Comparison of ENCODE assay signal across 20 mouse cellular contexts in genomic region chr19:5327970-5328369, GRCm38 (mm10). TPM values are rescaled to one million over a fixed set of nuclear protein-coding genes. Genes with fewer than 3 reads are reported as not detected.
DNase-seq lines count a peak whose midpoint lies in the region; ATAC-seq and TF ChIP-seq lines count a peak whose summit lies in the region.
"Had no signal": no experiment of that assay in that cellular context is flagged by ENCODE, and none has a peak within 500 bp of the region (broad histone marks: within the 10 kb centered on the region; RNA-seq: fewer than 3 reads in every experiment).

No protein-coding gene starts in this region.

- WGBS in lung, embryonic 16.5 days = 56% methylated on average over 19 of the region's 19 CpGs
- WGBS in lung, adult 2 months = 64% methylated on average over 19 of the region's 19 CpGs
- WGBS in embryonic facial prominence, embryonic 14.5 days = 67% methylated on average over 19 of the region's 19 CpGs
- 77% methylated on average over 19 of the region's 19 CpGs for WGBS in kidney, embryonic 16.5 days
- 79% methylated on average over 19 of the region's 19 CpGs for WGBS in hindbrain, embryonic 11.5 days
- WGBS in hindbrain, embryonic 10.5 days = 71% methylated on average over 19 of the region's 19 CpGs

- TF ChIP-seq CTCF in lung, adult 2 months (IDR thresholded peaks at IDR 0.05; ENCODE audit: insufficient read depth, low read length) = no peak

- DNase-seq in lung, adult 2 months = no peak
- peak; percentile 6 for DNase-seq in embryonic facial prominence, embryonic 14.5 days (ENCODE audit: low spot score)
- DNase-seq in lung, postnatal 36 days = peak; percentile 46
- DNase-seq in hindbrain, embryonic 11.5 days (ENCODE audit: low spot score) = no peak
- no peak for DNase-seq in hindbrain, embryonic 10.5 days (ENCODE audit: low spot score)
- DNase-seq: cerebellum, adult 9-10 months; gastrocnemius, postnatal 14 days; heart, adult 2 months; liver, embryonic 13.5 days; right cerebral cortex, postnatal 25 days; thymus, postnatal 36 days had no signal

- peak; percentile 66 for ATAC-seq in lung, embryonic 16.5 days (ENCODE audit: low read depth)
- no peak for ATAC-seq in embryonic facial prominence, embryonic 14.5 days (ENCODE audit: low read depth)
- peak; percentile 57; the same call in 1 of the 2 replicates for ATAC-seq in kidney, embryonic 16.5 days (ENCODE audit: low FRiP score, low TSS enrichment)
- ATAC-seq in hindbrain, embryonic 11.5 days (ENCODE audit: low FRiP score) = no peak
- ATAC-seq: midbrain, embryonic 13.5 days had no signal

- H3K9me3 ChIP-seq in lung, embryonic 16.5 days (ENCODE audit: control insufficient read depth, low read length) = no peaks in the 10 kb centered on the region
- H3K9me3 ChIP-seq in embryonic facial prominence, embryonic 14.5 days (ENCODE audit: control insufficient read depth, low read length) = no peaks in the 10 kb centered on the region
- H3K9me3 ChIP-seq in kidney, embryonic 16.5 days (ENCODE audit: low read length) = no peaks in the 10 kb centered on the region
- no peaks in the 10 kb centered on the region for H3K9me3 ChIP-seq in hindbrain, embryonic 11.5 days (ENCODE audit: control insufficient read depth, low read length)
- H3K9me3 ChIP-seq in hindbrain, embryonic 10.5 days = no peaks in the 10 kb centered on the region
- H3K9me3 ChIP-seq: forebrain, embryonic 12.5 days; liver, embryonic 13.5 days; midbrain, embryonic 13.5 days had no signal

- no peaks in the 10 kb centered on the region for H3K4me1 ChIP-seq in lung, embryonic 16.5 days (replicated peaks; ENCODE audit: control insufficient read depth, insufficient read depth, low read length)
- no peaks in the 10 kb centered on the region for H3K4me1 ChIP-seq in lung, adult 2 months (ENCODE audit: control insufficient read depth, insufficient read depth, low read length)
- H3K4me1 ChIP-seq in embryonic facial prominence, embryonic 14.5 days (ENCODE audit: control insufficient read depth, insufficient read depth, low read length) = no peaks in the 10 kb centered on the region
- H3K4me1 ChIP-seq in kidney, embryonic 16.5 days (ENCODE audit: insufficient read depth, low read length) = no peaks in the 10 kb centered on the region; the same call in 1 of the 2 replicates
- no peaks in the 10 kb centered on the region for H3K4me1 ChIP-seq in hindbrain, embryonic 11.5 days (replicated peaks; ENCODE audit: control insufficient read depth, insufficient read depth, low read length)
- 0 out of 2 replicates have a peak, but pooled peaks cover 4% of the 10 kb centered on the region for H3K4me1 ChIP-seq in hindbrain, embryonic 10.5 days (replicated peaks)
- H3K4me1 ChIP-seq: forebrain, embryonic 12.5 days; liver, embryonic 13.5 days; midbrain, embryonic 13.5 days had no signal

- no peak overlapping the region for H3K4me3 ChIP-seq in lung, embryonic 16.5 days (ENCODE audit: low read length)
- H3K4me3 ChIP-seq in lung, adult 2 months (replicated peaks; ENCODE audit: extremely low read depth, low read depth, low read length) = no peak overlapping the region
- no peak overlapping the region for H3K4me3 ChIP-seq in embryonic facial prominence, embryonic 14.5 days (ENCODE audit: low read depth, low read length)
- no peak overlapping the region for H3K4me3 ChIP-seq in kidney, embryonic 16.5 days (ENCODE audit: low read length)
- no peak overlapping the region for H3K4me3 ChIP-seq in hindbrain, embryonic 11.5 days (ENCODE audit: low read depth, low read length)
- H3K4me3 ChIP-seq in hindbrain, embryonic 10.5 days = no peak overlapping the region
- H3K4me3 ChIP-seq: forebrain, embryonic 12.5 days; heart, adult 2 months; layer of hippocampus, adult 2 months; liver, embryonic 13.5 days; midbrain, embryonic 13.5 days had no signal

- 0 out of 2 replicates have a peak overlapping the region, but pooled peaks have one; percentile 23 for H3K4me2 ChIP-seq in lung, embryonic 16.5 days (ENCODE audit: low read depth, low read length)
- no peak overlapping the region for H3K4me2 ChIP-seq in embryonic facial prominence, embryonic 14.5 days (ENCODE audit: low read depth, low read length)
- no peak overlapping the region for H3K4me2 ChIP-seq in kidney, embryonic 16.5 days (replicated peaks; ENCODE audit: low read depth, low read length)
- H3K4me2 ChIP-seq in hindbrain, embryonic 11.5 days (replicated peaks; ENCODE audit: low read depth, low read length) = no peak overlapping the region
- H3K4me2 ChIP-seq: forebrain, embryonic 12.5 days; hindbrain, embryonic 14.5 days; liver, embryonic 13.5 days; midbrain, embryonic 13.5 days had no signal

- H3K9ac ChIP-seq in lung, embryonic 16.5 days (ENCODE audit: low read length) = no peak overlapping the region; the same call in 1 of the 2 replicates
- no peak overlapping the region for H3K9ac ChIP-seq in embryonic facial prominence, embryonic 14.5 days (ENCODE audit: low read depth, low read length)
- H3K9ac ChIP-seq in kidney, embryonic 16.5 days (replicated peaks; ENCODE audit: low read length) = no peak overlapping the region
- no peak overlapping the region for H3K9ac ChIP-seq in hindbrain, embryonic 11.5 days (ENCODE audit: low read depth, low read length)
- H3K9ac ChIP-seq: forebrain, embryonic 12.5 days; hindbrain, embryonic 14.5 days; liver, embryonic 13.5 days; midbrain, embryonic 13.5 days had no signal

- H3K27ac ChIP-seq in lung, embryonic 16.5 days (ENCODE audit: low read length) = no peak overlapping the region
- H3K27ac ChIP-seq in embryonic facial prominence, embryonic 14.5 days (replicated peaks; ENCODE audit: low read depth, low read length) = no peak overlapping the region
- H3K27ac ChIP-seq in kidney, embryonic 16.5 days (ENCODE audit: low read length) = peak overlapping the region; percentile 61
- H3K27ac ChIP-seq in hindbrain, embryonic 11.5 days (ENCODE audit: low read depth, low read length) = no peak overlapping the region
- no peak overlapping the region for H3K27ac ChIP-seq in hindbrain, embryonic 10.5 days
- H3K27ac ChIP-seq: forebrain, embryonic 12.5 days; heart, adult 2 months; hindbrain, embryonic 14.5 days; layer of hippocampus, adult 2 months; liver, embryonic 13.5 days; midbrain, embryonic 13.5 days had no signal

- no peaks in the 10 kb centered on the region for H3K36me3 ChIP-seq in lung, embryonic 16.5 days (ENCODE audit: control insufficient read depth, insufficient read depth, low read length)
- H3K36me3 ChIP-seq in embryonic facial prominence, embryonic 14.5 days (ENCODE audit: control insufficient read depth, insufficient read depth, low read length) = no peaks in the 10 kb centered on the region
- no peaks in the 10 kb centered on the region for H3K36me3 ChIP-seq in kidney, embryonic 16.5 days (ENCODE audit: insufficient read depth, low read length)
- H3K36me3 ChIP-seq in hindbrain, embryonic 11.5 days (ENCODE audit: control insufficient read depth, insufficient read depth, low read length) = no peaks in the 10 kb centered on the region
- no peaks in the 10 kb centered on the region for H3K36me3 ChIP-seq in hindbrain, embryonic 10.5 days
- H3K36me3 ChIP-seq: forebrain, embryonic 12.5 days; liver, embryonic 13.5 days; midbrain, embryonic 13.5 days had no signal

- TF ChIP-seq POLR2A in lung, adult 2 months (IDR thresholded peaks at IDR 0.05; ENCODE audit: borderline replicate concordance, extremely low read depth, low read depth, low read length) = no peak

- H3K27me3 ChIP-seq in lung, embryonic 16.5 days (ENCODE audit: control insufficient read depth, insufficient read depth, low read depth, low read length) = no peaks in the 10 kb centered on the region
- H3K27me3 ChIP-seq in embryonic facial prominence, embryonic 14.5 days (replicated peaks; ENCODE audit: control insufficient read depth, insufficient read depth, low read length) = no peaks in the 10 kb centered on the region
- H3K27me3 ChIP-seq in kidney, embryonic 16.5 days (ENCODE audit: insufficient read depth, low read length) = no peaks in the 10 kb centered on the region
- no peaks in the 10 kb centered on the region for H3K27me3 ChIP-seq in hindbrain, embryonic 11.5 days (ENCODE audit: control insufficient read depth, insufficient read depth, low read length)
- H3K27me3 ChIP-seq in hindbrain, embryonic 10.5 days (ENCODE audit: insufficient read depth, poor library complexity, severe bottlenecking) = no peaks in the 10 kb centered on the region
- H3K27me3 ChIP-seq: forebrain, embryonic 12.5 days; liver, embryonic 13.5 days; midbrain, embryonic 13.5 days had no signal

RNA-seq across cellular contexts. Expression of gene Catsper1, which starts 7.6 kb away (rescaled TPM):
- not detected in 2 replicates for polyA plus RNA-seq in lung, embryonic 16.5 days (2015; fragmentation: Nextera tagmentation; extraction: Ambion mirVana)
- polyA plus RNA-seq in lung, adult 2 months (2012; rRNA removed) = not detected in 2 replicates
- polyA plus RNA-seq in embryonic facial prominence, embryonic 14.5 days (2014; fragmentation: Nextera tagmentation; extraction: Ambion mirVana) = not detected in 2 replicates
- polyA plus RNA-seq in kidney, embryonic 16.5 days (2015; fragmentation: Nextera tagmentation; extraction: Ambion mirVana) = not detected in 2 replicates
- not detected in 2 replicates for polyA plus RNA-seq in hindbrain, embryonic 11.5 days (2014; fragmentation: Nextera tagmentation; extraction: Ambion mirVana)
- not detected in 2 replicates for polyA plus RNA-seq in hindbrain, embryonic 10.5 days (2016; fragmentation: Nextera tagmentation; extraction: Ambion mirVana)
- polyA plus RNA-seq: forebrain, embryonic 12.5 days; heart, embryonic 16.5 days; hindbrain, embryonic 14.5 days; limb, embryonic 11.5 days; liver, embryonic 13.5 days; midbrain, embryonic 13.5 days; neural tube, embryonic 14.5 days had no signal

RNA-seq across cellular contexts. Expression of gene Cst6, which starts 21.4 kb away (rescaled TPM):
- polyA plus RNA-seq in lung, embryonic 16.5 days (2015; fragmentation: Nextera tagmentation; extraction: Ambion mirVana) = 0.67 and 1.4 TPM in 2 replicates
- polyA plus RNA-seq in lung, adult 2 months (2012; rRNA removed) = 1.9 and 32.5 TPM in 2 replicates
- polyA plus RNA-seq in embryonic facial prominence, embryonic 14.5 days (2014; fragmentation: Nextera tagmentation; extraction: Ambion mirVana) = 7.5 and 9.2 TPM in 2 replicates
- 0.58 TPM in 1 of 2 replicates, not detected in the other for polyA plus RNA-seq in kidney, embryonic 16.5 days (2015; fragmentation: Nextera tagmentation; extraction: Ambion mirVana)
- 1.7 and 2.3 TPM in 2 replicates for polyA plus RNA-seq in hindbrain, embryonic 11.5 days (2014; fragmentation: Nextera tagmentation; extraction: Ambion mirVana)
- 0.65 and 1.6 TPM in 2 replicates for polyA plus RNA-seq in hindbrain, embryonic 10.5 days (2016; fragmentation: Nextera tagmentation; extraction: Ambion mirVana)

RNA-seq across cellular contexts. Expression of gene Gal3st3, which starts 29.8 kb away (rescaled TPM):
- 1.4 and 2.0 TPM in 2 replicates for polyA plus RNA-seq in lung, embryonic 16.5 days (2015; fragmentation: Nextera tagmentation; extraction: Ambion mirVana)
- 1.9 and 2.3 TPM in 2 replicates for polyA plus RNA-seq in lung, adult 2 months (2012; rRNA removed)
- polyA plus RNA-seq in embryonic facial prominence, embryonic 14.5 days (2014; fragmentation: Nextera tagmentation; extraction: Ambion mirVana) = 4.0 and 4.3 TPM in 2 replicates
- polyA plus RNA-seq in kidney, embryonic 16.5 days (2015; fragmentation: Nextera tagmentation; extraction: Ambion mirVana) = 3.2 and 4.2 TPM in 2 replicates
- 14.0 and 14.6 TPM in 2 replicates for polyA plus RNA-seq in hindbrain, embryonic 11.5 days (2014; fragmentation: Nextera tagmentation; extraction: Ambion mirVana)
- polyA plus RNA-seq in hindbrain, embryonic 10.5 days (2016; fragmentation: Nextera tagmentation; extraction: Ambion mirVana) = 11.7 and 19.1 TPM in 2 replicates

RNA-seq across cellular contexts. Expression of gene Sf3b2, which starts 32.7 kb away (rescaled TPM):
- polyA plus RNA-seq in lung, embryonic 16.5 days (2015; fragmentation: Nextera tagmentation; extraction: Ambion mirVana) = 322 TPM in 2 replicates
- 121 and 132 TPM in 2 replicates for polyA plus RNA-seq in lung, adult 2 months (2012; rRNA removed)
- polyA plus RNA-seq in embryonic facial prominence, embryonic 14.5 days (2014; fragmentation: Nextera tagmentation; extraction: Ambion mirVana) = 247 and 281 TPM in 2 replicates
- 344 and 387 TPM in 2 replicates for polyA plus RNA-seq in kidney, embryonic 16.5 days (2015; fragmentation: Nextera tagmentation; extraction: Ambion mirVana)
- 385 and 404 TPM in 2 replicates for polyA plus RNA-seq in hindbrain, embryonic 11.5 days (2014; fragmentation: Nextera tagmentation; extraction: Ambion mirVana)
- polyA plus RNA-seq in hindbrain, embryonic 10.5 days (2016; fragmentation: Nextera tagmentation; extraction: Ambion mirVana) = 438 and 456 TPM in 2 replicates

RNA-seq across cellular contexts. Expression of gene Eif1ad, which starts 38.6 kb away (rescaled TPM):
- 49.4 and 50.1 TPM in 2 replicates for polyA plus RNA-seq in lung, embryonic 16.5 days (2015; fragmentation: Nextera tagmentation; extraction: Ambion mirVana)
- 15.5 and 21.4 TPM in 2 replicates for polyA plus RNA-seq in lung, adult 2 months (2012; rRNA removed)
- polyA plus RNA-seq in embryonic facial prominence, embryonic 14.5 days (2014; fragmentation: Nextera tagmentation; extraction: Ambion mirVana) = 35.0 and 35.7 TPM in 2 replicates
- 61.7 and 62.2 TPM in 2 replicates for polyA plus RNA-seq in kidney, embryonic 16.5 days (2015; fragmentation: Nextera tagmentation; extraction: Ambion mirVana)
- 73.6 and 76.6 TPM in 2 replicates for polyA plus RNA-seq in hindbrain, embryonic 11.5 days (2014; fragmentation: Nextera tagmentation; extraction: Ambion mirVana)
- 84.2 and 90.5 TPM in 2 replicates for polyA plus RNA-seq in hindbrain, embryonic 10.5 days (2016; fragmentation: Nextera tagmentation; extraction: Ambion mirVana)

Comparison
In these comparisons a context has a peak if more than half of its experiments do, and no peak if none do; other contexts are left out.
1. DNase-seq: peak in embryonic facial prominence, embryonic 14.5 days (single experiment) and lung, postnatal 36 days (single experiment); none in lung, adult 2 months (single experiment), hindbrain, embryonic 11.5 days (single experiment) and hindbrain, embryonic 10.5 days (single experiment).
2. ATAC-seq: peak in lung, embryonic 16.5 days (single experiment) and kidney, embryonic 16.5 days (single experiment); none in embryonic facial prominence, embryonic 14.5 days (single experiment) and hindbrain, embryonic 11.5 days (single experiment).